22 mouse cellular contexts compared by ENCODE assay signal in genomic region chr5:108658611-108659010, GRCm38 (mm10). TPM values are rescaled to one million over a fixed set of nuclear protein-coding genes. Genes with fewer than 3 reads are reported as not detected.
DNase-seq lines count a peak whose midpoint lies in the region; ATAC-seq lines count a peak whose summit lies in the region.
"Had no signal": no experiment of that assay in that cellular context is flagged by ENCODE, and none has a peak within 500 bp of the region (broad histone marks: within the 10 kb centered on the region; RNA-seq: fewer than 3 reads in every experiment).

No protein-coding gene starts in this region.

- no peak for ATAC-seq in limb, embryonic 13.5 days (ENCODE audit: low FRiP score, low read depth)

- peak; percentile 87 for DNase-seq in heart, adult 11 months
- no peak for DNase-seq in heart, postnatal 14 days
- no peak for DNase-seq in limb, embryonic 10.5 days (ENCODE audit: low spot score)
- peak; percentile 2 for DNase-seq in right cerebral cortex, postnatal 14 days
- no peak for DNase-seq in right cerebral cortex, postnatal 4 days
- no peak for DNase-seq in left cerebral cortex, adult 8-10 months (ENCODE audit: low spot score in 2 of 2)
- DNase-seq in adipocyte (ENCODE audit: low spot score) = no peak
- DNase-seq: adrenal gland, adult 2 months; B cell, adult 2 months; gastrocnemius, adult 2 months; kidney, adult 2 months; kidney, postnatal 10 days; lung, embryonic 14.5 days; lung, postnatal 4 days; right cerebral cortex, adult 18-20 months; spleen, adult 18-20 months; thymus, postnatal 25 days had no signal

- H3K9ac ChIP-seq in limb, embryonic 13.5 days = peak overlapping the region; percentile 39; the same call in 1 of the 2 replicates
- H3K9ac ChIP-seq: heart, embryonic 15.5 days; limb, embryonic 15.5 days; lung, embryonic 14.5 days; midbrain, embryonic 12.5 days had no signal

- H3K4me3 ChIP-seq in limb, embryonic 13.5 days = no peak overlapping the region
- H3K4me3 ChIP-seq in limb, embryonic 10.5 days = no peak overlapping the region
- H3K4me3 ChIP-seq: gastrocnemius, adult 2 months; heart, embryonic 15.5 days; limb, embryonic 15.5 days; midbrain, embryonic 12.5 days had no signal

- peaks cover 14% of the 10 kb centered on the region for H3K4me1 ChIP-seq in limb, embryonic 13.5 days
- peaks cover 18% of the 10 kb centered on the region for H3K4me1 ChIP-seq in limb, embryonic 10.5 days

- no peaks in the 10 kb centered on the region for H3K27me3 ChIP-seq in limb, embryonic 13.5 days
- H3K27me3 ChIP-seq in limb, embryonic 10.5 days (ENCODE audit: low read depth, poor library complexity, severe bottlenecking) = 0 out of 2 replicates have a peak, but pooled peaks cover 3% of the 10 kb centered on the region
- H3K27me3 ChIP-seq: hindbrain, embryonic 15.5 days; limb, embryonic 15.5 days had no signal

- no peak overlapping the region for H3K4me2 ChIP-seq in limb, embryonic 13.5 days (replicated peaks)
- H3K4me2 ChIP-seq: heart, embryonic 15.5 days; limb, embryonic 15.5 days; lung, embryonic 14.5 days had no signal

- intact Hi-C loops in heart, postnatal 14 days (cut with DNase I) = no loop called here

- H3K9me3 ChIP-seq in limb, embryonic 13.5 days = no peaks in the 10 kb centered on the region
- no peaks in the 10 kb centered on the region for H3K9me3 ChIP-seq in limb, embryonic 10.5 days (replicated peaks)
- H3K9me3 ChIP-seq: heart, embryonic 15.5 days; hindbrain, embryonic 15.5 days; limb, embryonic 15.5 days; midbrain, embryonic 12.5 days had no signal

- WGBS in limb, embryonic 13.5 days = 89% methylated on average over 1 of the region's 1 CpGs
- WGBS in limb, embryonic 10.5 days = 93% methylated on average over 1 of the region's 1 CpGs

- H3K36me3 ChIP-seq in limb, embryonic 13.5 days = peaks cover 46% of the 10 kb centered on the region
- peaks cover 44% of the 10 kb centered on the region for H3K36me3 ChIP-seq in limb, embryonic 10.5 days

- H3K27ac ChIP-seq in limb, embryonic 13.5 days = no peak overlapping the region
- H3K27ac ChIP-seq in limb, embryonic 10.5 days = no peak overlapping the region
- H3K27ac ChIP-seq: gastrocnemius, adult 2 months; heart, embryonic 15.5 days; hindbrain, embryonic 15.5 days; limb, embryonic 15.5 days; midbrain, embryonic 12.5 days had no signal

RNA-seq across cellular contexts. Expression of gene Idua, which starts 1.5 kb away (rescaled TPM):
- 10 to 100 TPM; 16.7 to 16.9 TPM for total RNA-seq in heart, postnatal 14 days (2021)
- polyA plus RNA-seq in limb, embryonic 13.5 days (2015; fragmentation: Nextera tagmentation; extraction: Ambion mirVana) = 16.2 and 18.2 TPM in 2 replicates
- 9.6 and 11.8 TPM in 2 replicates for polyA plus RNA-seq in limb, embryonic 10.5 days (2016; fragmentation: Nextera tagmentation; extraction: Ambion mirVana)
- 10 to 100 TPM; 19.0 to 25.3 (median 23.0) TPM for total RNA-seq in left cerebral cortex, adult 8-10 months (2022)

RNA-seq across cellular contexts. Expression of gene Dgkq, which starts 10.9 kb away (rescaled TPM):
- 10 to 100 TPM; 12.5 to 12.8 TPM for total RNA-seq in heart, postnatal 14 days (2021)
- 15.9 and 16.8 TPM in 2 replicates for polyA plus RNA-seq in limb, embryonic 13.5 days (2015; fragmentation: Nextera tagmentation; extraction: Ambion mirVana)
- polyA plus RNA-seq in limb, embryonic 10.5 days (2016; fragmentation: Nextera tagmentation; extraction: Ambion mirVana) = 10.6 and 13.4 TPM in 2 replicates
- total RNA-seq in left cerebral cortex, adult 8-10 months (2022) = 10 to 100 TPM; 47.3 to 67.4 (median 51.3) TPM

RNA-seq across cellular contexts. Expression of gene Slc26a1, which starts 16.8 kb away (rescaled TPM):
- not detected for total RNA-seq in heart, postnatal 14 days (2021)
- 1.5 and 1.8 TPM in 2 replicates for polyA plus RNA-seq in limb, embryonic 13.5 days (2015; fragmentation: Nextera tagmentation; extraction: Ambion mirVana)
- polyA plus RNA-seq in limb, embryonic 10.5 days (2016; fragmentation: Nextera tagmentation; extraction: Ambion mirVana) = 0.43 and 0.61 TPM in 2 replicates
- total RNA-seq in left cerebral cortex, adult 8-10 months (2022) = 1 to 10 TPM; 1.0 to 1.3 (median 1.1) TPM
- total RNA-seq: gastrocnemius, adult 2 months had no signal

RNA-seq across cellular contexts. Expression of gene Tmem175, which starts 29.0 kb away (rescaled TPM):
- 10 to 100 TPM; 10.0 to 10.2 TPM for total RNA-seq in heart, postnatal 14 days (2021)
- polyA plus RNA-seq in limb, embryonic 13.5 days (2015; fragmentation: Nextera tagmentation; extraction: Ambion mirVana) = 26.9 and 28.3 TPM in 2 replicates
- 12.3 and 15.7 TPM in 2 replicates for polyA plus RNA-seq in limb, embryonic 10.5 days (2016; fragmentation: Nextera tagmentation; extraction: Ambion mirVana)
- total RNA-seq in left cerebral cortex, adult 8-10 months (2022) = 10 to 100 TPM; 37.1 to 43.1 (median 39.5) TPM

RNA-seq across cellular contexts. Expression of gene Gak, which starts 29.1 kb away (rescaled TPM):
- 10 to 100 TPM; 27.5 to 31.3 TPM for total RNA-seq in heart, postnatal 14 days (2021)
- polyA plus RNA-seq in limb, embryonic 13.5 days (2015; fragmentation: Nextera tagmentation; extraction: Ambion mirVana) = 44.4 and 50.6 TPM in 2 replicates
- polyA plus RNA-seq in limb, embryonic 10.5 days (2016; fragmentation: Nextera tagmentation; extraction: Ambion mirVana) = 56.1 and 62.0 TPM in 2 replicates
- total RNA-seq in left cerebral cortex, adult 8-10 months (2022) = 100 to 1,000 TPM in 1 of 4 experiments, 10 to 100 TPM in 3; 97.5 to 105 (median 99.5) TPM

Comparison
In these comparisons a context has a peak if more than half of its experiments do, and no peak if none do; other contexts are left out.
1. DNase-seq: peak in heart, adult 11 months (single experiment) and right cerebral cortex, postnatal 14 days (single experiment); none in heart, postnatal 14 days (0 of 2), limb, embryonic 10.5 days (single experiment), right cerebral cortex, postnatal 4 days (single experiment), left cerebral cortex, adult 8-10 months (0 of 2) and adipocyte (single experiment).